Mouse (Mus musculus) left cerebral cortex, postnatal 25 days (tissue): ENCODE measurements around the gene Echs1. TPM values are rescaled to one million over a fixed set of nuclear protein-coding genes. Genes with fewer than 3 reads are reported as not detected.
"Not testable (repeated sequence)": the region's sequence is repeated elsewhere in the genome, so short reads cannot be mapped to it uniquely, and the experiment has no call there.

ENCODE experiments used
- DNase-seq, 2 experiments: peaks; one replicate each; pipeline ENCODE4 v3.0.0; 2022; ENCODE audit warnings: low spot score in 2 of 2, mixed read lengths in 1 of 2
- intact Hi-C: fragments of 180-260 bp; cut with DNase I; formaldehyde crosslinking; loops from one replicate; pipeline ENCODE4 v1.15.1; 2025
- total RNA-seq, 2 experiments: library from RNA; stranded (reverse); gene quantifications; 2 replicates each; pipeline ENCODE4 v1.2.3; 2021

The Echs1 gene
- total RNA-seq = 10 to 100 TPM; 46.1 to 49.0 TPM

DNA sequence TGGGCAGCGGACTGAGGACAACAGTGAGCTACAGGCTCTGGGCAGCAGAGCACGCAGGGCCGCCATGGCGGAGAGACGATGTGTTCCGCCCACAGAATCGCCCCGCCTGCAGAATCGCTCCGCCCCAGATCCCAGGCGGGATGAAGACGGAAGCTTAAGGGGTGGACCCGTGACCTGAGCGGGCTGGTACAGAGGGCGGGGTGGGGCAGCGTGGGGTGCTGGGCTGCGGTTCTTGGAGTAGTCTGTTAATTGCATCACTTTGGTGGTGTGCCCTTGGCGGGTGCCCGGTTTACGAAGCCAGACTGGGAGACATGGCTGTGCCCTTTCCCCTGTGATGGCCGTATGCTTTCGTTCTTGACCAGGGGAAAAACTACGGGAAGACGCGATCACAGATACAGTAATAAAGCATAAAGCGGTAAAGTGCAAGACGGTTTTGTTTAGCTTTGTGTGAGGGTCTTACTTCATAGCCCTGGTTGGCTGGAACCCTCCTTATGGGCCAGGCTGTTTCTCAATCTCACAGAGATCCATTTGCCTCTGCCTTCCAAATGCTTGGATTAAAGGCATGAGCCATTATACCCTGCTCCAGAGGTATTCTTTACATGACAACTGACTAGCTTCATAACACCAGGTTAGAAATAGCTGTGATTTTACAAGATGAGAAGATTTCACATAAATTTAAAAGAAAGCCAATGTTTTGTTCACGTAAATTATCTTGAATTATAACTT, at the start of gene Echs1:
Echs1 (minus strand) TSS at position 148 of the 726 bp plus-strand sequence.
- intact Hi-C loops = loop anchor here (1.0 kb wide), 2 partner anchors 21 to 35 kb away; partner anchors contain the start of gene Mtg1
- peak; percentile 83 to 91 for DNase-seq

DNA sequence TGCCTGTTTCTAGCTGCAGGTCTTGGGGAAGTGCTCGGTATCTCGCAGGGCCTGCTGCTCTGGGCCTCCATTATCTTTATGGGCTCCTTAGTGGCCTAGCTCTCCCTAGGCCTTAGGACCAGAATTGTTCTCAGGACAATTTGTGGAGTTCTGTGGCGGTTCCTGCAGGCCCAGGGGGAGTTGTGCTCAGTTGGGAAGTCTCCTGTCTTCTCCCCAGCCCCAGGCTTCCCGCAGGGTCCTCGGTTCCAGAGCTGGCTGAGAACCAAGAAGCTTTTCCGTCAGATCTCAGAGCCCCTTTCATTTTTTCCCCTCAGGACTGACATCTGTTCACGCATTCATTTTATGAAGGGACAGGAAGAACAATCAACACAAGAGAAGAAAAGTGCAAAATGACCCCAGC, 48.4 kb upstream of the Echs1 start, which contains the start of gene Olfr522:
Olfr522 (minus strand) TSS at position 101 of the 400 bp plus-strand sequence.
- intact Hi-C loops = loop anchor here (5.0 kb wide), 2 partner anchors 313 to 553 kb away; no protein-coding TSS in a partner anchor
- DNase-seq = no peak

DNA sequence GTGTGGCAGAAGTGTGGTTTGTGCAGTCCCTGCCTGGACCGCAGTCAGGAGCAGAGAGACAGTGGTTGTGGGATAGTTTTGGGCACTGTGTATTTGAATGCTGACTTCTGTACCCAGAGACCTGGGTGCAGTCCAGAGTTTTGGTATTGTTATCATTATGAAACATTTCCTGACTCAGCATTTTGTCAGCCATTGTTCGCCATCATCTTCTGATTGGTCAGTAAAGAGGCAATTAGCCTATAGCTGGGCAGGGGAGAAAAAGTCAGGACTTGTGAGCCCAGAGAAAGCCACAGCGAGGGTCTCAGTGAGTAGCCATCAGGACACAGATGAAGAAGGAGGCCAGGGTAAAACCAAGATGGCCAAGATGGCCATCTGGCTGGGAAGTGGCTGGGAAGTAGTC, 44.1 kb upstream of the Echs1 start:
- intact Hi-C loops = no loop called here
- DNase-seq = no peak

DNA sequence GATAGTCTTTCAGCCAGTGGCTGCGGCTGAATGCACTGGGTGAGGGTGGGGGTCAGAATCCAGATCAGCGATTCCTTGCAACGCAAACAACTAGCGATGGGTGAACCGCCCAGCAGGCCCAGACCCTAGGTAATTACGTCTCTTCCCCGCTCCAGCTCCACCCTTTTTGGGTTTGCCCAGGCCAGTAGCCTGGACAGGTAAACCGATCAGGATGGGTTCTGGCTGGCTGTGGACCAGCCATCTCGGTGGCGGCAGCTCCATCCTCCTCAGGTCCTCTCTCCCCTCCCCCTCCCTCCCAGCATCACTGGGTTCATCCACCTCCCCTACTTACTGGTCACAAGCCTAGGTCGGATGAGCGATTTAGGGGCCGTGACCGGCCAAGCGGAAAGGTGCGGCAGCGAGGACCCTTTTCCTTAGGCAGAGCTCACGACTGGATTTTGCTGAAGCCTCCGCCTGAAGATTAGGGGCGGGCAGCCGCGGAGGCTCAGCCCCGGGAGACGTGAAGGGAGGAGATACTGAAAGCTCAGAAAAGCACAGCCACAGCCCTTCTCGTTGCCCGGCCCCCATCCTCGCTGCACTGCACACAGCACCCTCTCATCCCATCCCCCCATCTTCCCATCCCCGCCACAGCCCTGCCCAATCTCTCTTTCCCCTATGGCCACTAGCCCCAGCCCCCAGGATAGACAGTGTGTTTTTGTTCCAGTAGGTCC, 38.1 kb upstream of the Echs1 start, which contains the start of gene Sprn:
Sprn (minus strand) TSS at position 660 of the 710 bp plus-strand sequence.
- DNase-seq = peak; percentile 80 to 91
- intact Hi-C loops = loop anchor here (5.0 to 10.0 kb wide), 2 partner anchors 580 to 673 kb away; no protein-coding TSS in a partner anchor

DNA sequence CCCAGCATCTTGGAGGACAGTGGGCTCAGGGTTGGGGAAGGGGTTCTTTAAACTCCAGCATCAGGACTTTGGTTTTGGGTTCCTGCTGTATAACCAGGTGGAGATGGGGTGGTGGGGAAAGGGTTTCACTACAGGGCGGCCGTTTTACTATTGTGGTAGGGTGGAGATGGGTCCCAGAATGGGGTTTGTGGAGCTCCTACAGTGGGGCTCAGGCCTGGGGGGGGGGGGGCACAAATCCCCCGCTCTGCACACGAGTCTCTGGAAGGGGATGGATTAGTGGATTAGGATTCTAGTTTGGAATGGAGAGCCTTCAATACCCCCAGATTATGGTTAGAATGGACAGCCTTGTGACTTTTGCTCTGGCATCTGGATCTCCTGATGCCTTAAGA, 37.5 kb upstream of the Echs1 start:
- peak in 1 of 2 experiments; percentile 4 for DNase-seq
- intact Hi-C loops = loop anchor here (5.0 to 10.0 kb wide), 2 partner anchors 581 to 673 kb away; no protein-coding TSS in a partner anchor

DNA sequence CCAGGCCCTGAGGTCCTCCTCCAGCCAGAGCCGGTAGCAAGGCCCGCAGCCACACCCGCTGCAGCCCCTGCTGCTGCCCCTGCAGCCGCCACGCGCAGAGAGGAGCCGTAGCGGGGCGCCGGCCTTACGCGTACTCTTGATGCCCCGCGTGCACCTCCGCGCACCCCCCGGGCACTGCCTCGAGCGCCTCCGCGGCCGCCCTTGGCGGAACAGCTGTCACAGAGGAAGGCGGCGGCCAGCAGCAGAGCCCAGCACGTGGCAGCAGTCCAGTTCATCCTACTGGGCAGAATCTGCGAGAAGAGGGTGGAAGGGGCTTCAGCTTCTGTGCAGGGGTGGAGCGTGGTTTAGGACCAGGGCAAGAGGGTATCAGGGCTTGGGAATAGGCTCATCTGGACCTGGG, 37.1 kb upstream of the Echs1 start:
- DNase-seq = peak; percentile 65 to 66
- intact Hi-C loops = loop anchor here (5.0 to 10.0 kb wide), 2 partner anchors 581 to 674 kb away; no protein-coding TSS in a partner anchor

DNA sequence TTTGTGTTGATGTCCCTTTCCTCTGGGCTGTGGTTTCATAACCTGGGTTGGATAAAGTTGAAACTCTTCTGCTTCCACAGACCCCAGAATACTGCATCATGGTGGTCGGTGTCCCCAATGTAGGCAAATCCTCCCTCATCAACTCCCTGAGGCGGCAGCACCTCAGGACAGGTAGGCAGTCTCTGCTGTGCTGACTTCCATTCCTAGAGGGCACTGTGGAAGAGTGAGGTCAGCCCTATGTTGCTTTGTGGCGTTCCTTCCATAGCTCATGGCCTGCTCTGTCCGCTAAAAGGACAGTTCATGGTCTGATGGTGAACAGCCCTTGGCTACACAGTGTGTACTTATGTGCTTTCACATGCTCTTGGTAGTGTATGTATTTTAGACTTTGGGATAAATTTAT, 28.3 kb upstream of the Echs1 start:
- intact Hi-C loops = no loop called here
- DNase-seq = no peak

DNA sequence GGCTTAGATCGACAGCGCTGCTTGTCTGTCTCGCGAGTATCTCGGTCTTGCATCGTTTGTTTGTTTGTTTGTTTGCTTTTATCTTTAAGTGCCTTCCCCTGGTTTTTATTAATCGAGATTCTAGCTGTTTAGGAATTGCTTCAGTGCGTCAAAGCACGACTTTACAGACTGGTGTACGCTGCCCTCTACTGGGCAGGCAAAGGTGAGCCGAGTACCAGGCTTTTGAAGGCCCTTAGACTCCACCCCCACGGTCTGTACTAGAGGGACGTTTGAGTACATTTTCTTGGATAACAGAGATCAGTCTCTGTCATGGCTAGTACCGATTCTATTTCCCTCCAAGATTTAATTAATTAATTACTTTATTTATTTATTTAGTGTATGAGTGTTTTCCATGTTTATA, 25.1 kb upstream of the Echs1 start:
- peak; percentile 59 to 66 for DNase-seq
- intact Hi-C loops = loop anchor here (1.0 kb wide), 1 partner anchor 63 kb away; no protein-coding TSS in a partner anchor

DNA sequence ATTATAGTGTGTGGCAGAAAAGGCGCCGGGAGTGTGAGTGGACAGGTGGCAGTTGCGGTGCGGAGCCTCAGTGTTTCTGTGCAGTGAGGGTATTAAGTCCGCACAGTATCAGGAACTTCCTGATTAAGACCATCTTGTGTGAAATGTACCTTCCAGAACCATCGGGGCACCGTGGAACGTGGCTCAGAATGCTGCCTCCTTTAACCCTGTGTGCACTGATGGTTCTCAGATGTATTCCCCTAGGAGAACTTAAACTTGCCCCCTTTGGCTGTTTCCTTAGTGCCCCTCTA, 21.7 kb upstream of the Echs1 start:
- DNase-seq = no peak
- intact Hi-C loops = loop anchor here (10.0 kb wide), 1 partner anchor 163 kb away; the partner anchor contains the start of gene 6430531B16Rik

DNA sequence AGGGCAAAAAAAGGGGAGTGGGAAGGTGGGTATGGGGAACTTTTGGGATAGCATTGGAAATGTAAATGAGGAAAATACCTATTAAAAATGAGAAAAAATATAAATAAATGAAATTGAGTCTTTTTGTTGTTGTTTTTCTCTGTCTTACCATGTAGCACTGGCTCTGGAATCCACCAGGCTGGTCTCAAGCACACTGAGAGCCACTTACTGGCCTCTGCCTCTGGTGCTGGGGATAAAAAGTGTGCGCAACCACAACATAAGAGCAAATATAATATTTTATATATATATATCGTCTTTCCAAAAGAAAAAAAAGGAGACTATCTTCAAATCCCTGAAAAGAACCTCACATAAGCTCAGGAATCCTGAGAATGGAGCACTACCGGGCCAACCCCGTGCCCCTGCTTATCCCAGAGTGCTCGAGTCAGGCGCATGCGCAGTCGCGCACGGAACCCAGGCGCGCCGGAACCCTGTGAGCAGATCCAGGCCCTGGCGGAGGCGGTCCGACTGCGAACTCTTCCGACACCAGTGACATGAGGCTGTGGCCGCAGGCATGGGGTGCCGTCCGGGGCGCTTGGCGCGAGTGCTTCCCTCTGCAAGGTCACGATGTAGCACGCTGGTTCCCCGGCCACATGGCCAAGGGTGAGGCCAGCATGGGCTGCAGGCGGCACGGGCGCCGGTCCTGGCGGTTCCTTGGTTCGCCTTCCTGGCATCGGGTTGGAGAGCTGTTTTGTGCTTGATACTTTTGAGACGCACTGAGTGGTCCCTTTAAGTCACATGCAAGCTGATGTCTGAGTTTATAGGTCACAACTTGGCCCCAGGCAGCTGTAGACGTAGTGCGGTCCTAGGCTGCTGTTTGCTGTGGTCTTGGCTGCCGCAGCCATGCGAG, 21.1 kb upstream of the Echs1 start, which contains the start of gene Mtg1:
Mtg1 (plus strand) TSS at position 430 of the 886 bp plus-strand sequence.
- peak; percentile 98 to 99 for DNase-seq
- intact Hi-C loops = loop anchor here (1.0 to 10.0 kb wide), 2 partner anchors 21 to 163 kb away; partner anchors contain the start of genes 6430531B16Rik and Echs1

DNA sequence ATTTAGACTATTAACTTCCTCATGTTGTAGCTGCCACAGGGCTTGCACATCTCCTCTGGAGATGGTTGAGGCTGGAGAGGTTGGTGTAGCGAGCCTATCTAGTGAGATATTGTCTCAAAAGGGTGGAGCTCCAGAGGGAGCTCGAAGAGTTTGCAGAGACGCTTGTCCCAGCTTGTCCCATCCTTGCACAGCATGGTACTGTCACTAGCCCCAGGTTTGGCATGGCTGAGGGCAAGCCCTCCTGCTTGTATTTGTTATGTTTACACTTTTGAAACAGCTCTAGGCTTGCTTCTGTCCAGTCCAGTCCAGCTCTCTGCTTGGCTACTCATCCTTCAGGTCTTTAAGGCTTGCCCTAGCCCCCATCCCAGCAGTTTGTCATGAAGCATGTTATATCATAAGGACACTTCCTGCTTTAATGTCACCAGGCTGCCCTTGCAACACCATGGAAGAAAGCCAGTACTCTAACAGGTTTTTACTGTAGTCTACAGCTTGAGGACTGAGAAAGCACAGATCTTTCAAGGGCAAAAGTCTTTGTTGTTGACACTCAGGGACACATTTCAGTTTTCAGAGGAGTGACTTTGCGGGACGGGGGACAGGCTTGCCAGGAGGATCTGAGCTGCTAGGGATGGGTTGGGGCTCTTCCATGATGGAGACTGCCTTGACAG, 19.0 kb upstream of the Echs1 start:
- DNase-seq = no peak

DNA sequence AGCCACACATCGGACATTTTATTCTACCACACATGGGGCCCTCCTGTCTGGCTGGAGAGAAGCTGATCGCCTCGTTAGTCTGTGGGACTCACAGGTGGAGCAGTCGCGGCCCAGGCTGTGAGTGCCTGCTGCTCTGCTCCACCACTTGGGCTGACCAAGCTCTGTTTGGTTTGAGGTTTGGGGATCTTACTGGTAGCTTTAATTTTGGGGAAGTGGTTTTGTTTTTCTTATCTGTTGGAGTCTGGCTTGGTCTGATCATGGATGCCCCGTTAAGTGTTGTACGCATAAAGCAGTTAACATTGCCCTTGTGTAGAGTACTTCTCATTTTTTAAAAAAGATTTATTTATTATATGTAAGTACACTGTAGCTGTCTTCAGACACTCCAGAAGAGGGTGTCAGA, 17.8 kb upstream of the Echs1 start:
- intact Hi-C loops = loop anchor here (10.0 kb wide), 1 partner anchor 159 kb away; the partner anchor contains the start of gene 6430531B16Rik

More for the DNA sequence above, 19.0 kb upstream of the Echs1 start:
- intact Hi-C loops = loop anchor here (10.0 kb wide), 1 partner anchor 160 kb away; the partner anchor contains the start of gene 6430531B16Rik

DNA sequence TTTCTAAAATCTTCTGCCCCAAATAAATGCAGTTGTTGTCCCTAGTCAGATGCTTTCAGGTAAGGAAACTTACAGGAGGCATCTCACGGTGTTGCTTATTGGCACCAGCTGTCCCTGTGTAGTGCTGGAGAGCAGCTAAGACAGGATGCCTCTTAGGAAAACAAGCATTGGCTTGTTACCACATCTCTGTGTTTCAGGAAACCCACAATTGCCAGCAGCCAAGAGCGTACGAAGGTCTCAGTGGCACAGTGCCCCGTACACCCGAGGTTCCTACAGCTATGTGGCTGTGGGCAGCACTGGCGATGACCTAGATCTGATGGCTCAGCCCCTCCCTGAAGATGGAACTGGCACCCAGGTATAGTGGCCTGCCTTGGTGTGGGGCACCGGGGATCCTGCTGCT, 15.9 kb upstream of the Echs1 start:
- DNase-seq = not testable (repeated sequence)

More for the DNA sequence above, 17.8 kb upstream of the Echs1 start:
- not testable (repeated sequence) for DNase-seq

DNA sequence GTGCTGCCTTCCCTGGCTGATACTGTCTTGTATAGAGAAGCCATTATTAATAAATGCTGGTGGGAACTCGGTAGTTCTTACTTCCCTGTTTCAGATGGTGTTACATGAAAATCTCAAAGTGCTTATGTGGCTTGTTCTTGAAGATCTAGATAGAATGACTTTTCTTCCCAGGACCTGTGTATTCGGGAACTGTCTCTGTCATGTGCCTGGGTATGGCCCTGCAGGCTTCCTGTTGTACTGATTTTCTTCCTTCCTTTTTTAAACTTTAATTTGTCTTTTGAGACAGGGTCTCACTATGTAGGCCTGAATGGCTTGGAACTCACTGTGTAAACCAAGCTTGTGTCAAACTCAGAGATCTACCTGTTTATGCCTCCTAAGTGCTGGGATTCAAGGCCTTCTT, 11.6 kb upstream of the Echs1 start:
- intact Hi-C loops = no loop called here
- DNase-seq = no peak

More for the DNA sequence above, 15.9 kb upstream of the Echs1 start:
- intact Hi-C loops = loop anchor here (10.0 kb wide), 1 partner anchor 157 kb away; the partner anchor contains the start of gene 6430531B16Rik

DNA sequence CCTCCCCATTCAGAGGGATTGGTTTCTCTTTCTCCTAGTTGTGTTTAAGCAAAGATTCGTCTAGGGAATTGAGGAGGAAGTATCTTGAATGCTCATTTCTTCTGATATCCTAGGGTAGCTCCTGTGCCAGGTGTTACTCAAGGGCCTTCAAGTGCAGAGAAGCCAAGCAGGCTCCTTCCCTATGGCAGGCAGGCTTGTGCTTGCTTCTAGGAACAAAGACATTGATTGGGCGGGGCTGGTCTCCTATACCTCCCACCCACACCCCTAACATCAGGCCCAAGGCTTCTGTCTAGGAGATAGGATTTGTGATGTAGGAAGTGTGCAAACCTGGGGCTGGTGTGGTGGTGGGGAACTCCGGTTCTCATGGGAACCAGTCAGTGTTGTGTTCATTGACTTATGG, 10.7 kb upstream of the Echs1 start:
- no peak for DNase-seq
- intact Hi-C loops = no loop called here

DNA sequence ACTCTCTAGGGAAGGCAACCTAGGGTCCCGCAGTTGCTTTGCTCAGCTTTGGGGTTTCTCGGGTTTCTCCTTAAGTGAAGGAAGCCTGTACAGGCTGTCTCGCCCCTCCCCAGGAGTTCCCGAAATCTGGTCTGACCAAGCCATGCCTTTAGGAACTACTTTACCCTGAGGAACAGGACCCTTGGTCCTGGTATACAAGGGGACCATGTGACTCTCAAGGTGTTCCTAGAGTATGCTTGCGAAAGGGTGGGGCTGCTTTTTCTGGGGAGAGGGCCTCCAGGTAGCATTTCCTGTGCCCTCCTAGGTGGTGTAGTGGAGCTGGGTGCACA, 9.7 kb upstream of the Echs1 start:
- no peak for DNase-seq
- intact Hi-C loops = no loop called here

DNA sequence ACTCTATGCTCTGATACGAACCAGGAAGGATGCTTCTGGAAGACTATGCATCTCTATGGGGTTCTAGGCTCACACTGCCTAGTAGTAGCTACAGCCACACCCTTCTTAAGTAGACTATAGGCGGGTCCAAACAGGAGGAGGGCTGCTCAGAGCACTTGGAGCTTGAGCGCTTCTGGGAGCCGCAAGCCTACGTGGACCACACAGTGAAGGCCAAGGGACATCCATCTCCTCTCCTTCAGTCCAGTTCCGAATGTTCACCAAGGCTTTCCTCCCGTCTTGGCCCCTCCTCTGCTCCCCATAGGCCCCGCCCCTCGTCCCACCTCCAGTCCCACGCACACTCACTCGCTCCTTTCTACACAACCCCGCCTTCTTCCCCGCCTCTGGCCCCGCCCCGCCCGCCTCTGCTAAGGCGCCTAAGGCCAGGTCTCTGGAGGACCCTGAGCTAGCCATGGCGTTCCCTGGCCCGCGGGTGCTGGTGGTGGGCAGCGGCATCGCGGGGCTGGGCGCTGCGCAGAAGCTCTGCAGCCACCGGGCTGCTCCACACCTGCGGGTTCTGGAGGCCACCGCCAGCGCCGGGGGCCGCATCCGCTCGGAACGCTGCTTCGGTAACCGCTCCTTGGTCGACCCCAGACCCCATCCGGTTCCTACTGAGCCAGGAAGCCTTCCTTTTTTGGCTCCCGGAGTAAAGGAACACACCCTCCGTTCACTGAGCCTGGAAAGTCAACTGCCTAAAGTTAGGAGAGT, 9.2 kb upstream of the Echs1 start:
- DNase-seq = peak; percentile 80 to 91
- intact Hi-C loops = no loop called here

DNA sequence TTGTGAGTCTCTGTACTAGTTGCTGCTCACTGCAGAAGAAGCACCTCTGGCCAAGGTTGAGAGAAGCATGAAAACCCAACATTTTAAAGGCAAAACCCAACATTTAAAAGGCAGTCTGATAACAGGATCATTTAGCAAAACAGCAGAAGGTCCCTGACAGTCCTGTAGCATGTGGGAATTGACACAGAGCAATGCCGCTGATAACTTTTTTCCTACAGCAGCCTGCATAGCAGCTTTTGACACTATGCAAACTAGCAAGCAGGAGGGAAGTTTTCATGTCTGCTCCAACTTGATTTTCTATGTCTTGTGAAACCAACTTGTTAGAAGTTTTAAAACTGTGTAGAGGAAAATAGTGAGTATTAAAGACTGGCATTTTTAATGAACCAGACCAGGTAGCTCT, 8.1 kb upstream of the Echs1 start:
- DNase-seq = no peak
- intact Hi-C loops = no loop called here
